26 mouse cellular contexts compared by ENCODE assay signal in genomic region chr8:108671939-108672515, GRCm38 (mm10).
DNase-seq lines count a peak whose midpoint lies in the region; ATAC-seq and TF ChIP-seq lines count a peak whose summit lies in the region.
"Had no signal": no experiment of that assay in that cellular context is flagged by ENCODE, and none has a peak within 500 bp of the region (broad histone marks: within the 10 kb centered on the region; RNA-seq: fewer than 3 reads in every experiment).

No protein-coding gene starts in this region.

- H3K4me3 ChIP-seq in limb, embryonic 14.5 days (replicated peaks; ENCODE audit: low read length): no peak overlapping the region
- H3K4me3 ChIP-seq in forebrain, postnatal 0 days (ENCODE audit: low read depth, low read length): no peak overlapping the region
- H3K4me3 ChIP-seq: embryonic facial prominence, embryonic 15.5 days; heart, embryonic 12.5 days; heart, embryonic 15.5 days; hindbrain, embryonic 10.5 days; hindbrain, embryonic 13.5 days had no signal

- TF ChIP-seq POLR2A in limb, embryonic 14.5 days (IDR thresholded peaks at IDR 0.05; ENCODE audit: borderline replicate concordance, extremely low read depth, insufficient read depth, insufficient read length): no peak

- no peak for TF ChIP-seq CTCF in forebrain, postnatal 0 days (IDR thresholded peaks at IDR 0.05; ENCODE audit: low read depth)

- no peak overlapping the region for H3K27ac ChIP-seq in limb, embryonic 14.5 days (replicated peaks; ENCODE audit: low read depth, low read length)
- no peak overlapping the region for H3K27ac ChIP-seq in forebrain, postnatal 0 days (ENCODE audit: low read depth, low read length)
- H3K27ac ChIP-seq: embryonic facial prominence, embryonic 15.5 days; heart, embryonic 15.5 days; hindbrain, embryonic 10.5 days; hindbrain, embryonic 13.5 days had no signal

- 20% methylated on average over 11 of the region's 11 CpGs for WGBS in limb, embryonic 14.5 days
- 59% methylated on average over 11 of the region's 11 CpGs for WGBS in forebrain, postnatal 0 days

- H3K4me2 ChIP-seq in limb, embryonic 14.5 days (replicated peaks; ENCODE audit: low read depth, low read length, severe bottlenecking): no peak overlapping the region
- no peak overlapping the region for H3K4me2 ChIP-seq in forebrain, postnatal 0 days (ENCODE audit: low read depth)
- H3K4me2 ChIP-seq: embryonic facial prominence, embryonic 15.5 days; heart, embryonic 12.5 days; heart, embryonic 15.5 days; hindbrain, embryonic 13.5 days had no signal

- no peaks in the 10 kb centered on the region for H3K36me3 ChIP-seq in limb, embryonic 14.5 days (ENCODE audit: control insufficient read depth, insufficient read depth, low read length)
- no peaks in the 10 kb centered on the region for H3K36me3 ChIP-seq in forebrain, postnatal 0 days (ENCODE audit: insufficient read depth)
- H3K36me3 ChIP-seq: embryonic facial prominence, embryonic 15.5 days; heart, embryonic 12.5 days; heart, embryonic 15.5 days; hindbrain, embryonic 10.5 days; hindbrain, embryonic 13.5 days had no signal

- DNase-seq in heart, adult 11 months: peak; percentile 73
- DNase-seq in heart, adult 18-20 months: no peak
- peak; percentile 85 for DNase-seq in forelimb bud, embryonic 11.5 days (ENCODE audit: low read depth, low spot score)
- peak; percentile 94 for DNase-seq in limb, embryonic 14.5 days (ENCODE audit: low spot score)
- DNase-seq in thymus, postnatal 36 days: no peak
- DNase-seq in forebrain, postnatal 0 days: no peak
- DNase-seq: adrenal gland, adult 2 months; adrenal gland, postnatal 14 days; cerebellum, adult 11-12 months; cerebellum, adult 8-10 months; cerebellum, postnatal 10 days; cerebellum, postnatal 36 days; embryo, embryonic 11 days; gastrocnemius, postnatal 10 days; gastrocnemius, postnatal 36 days; heart, postnatal 10 days; heart, postnatal 36 days had no signal

- peaks cover 41% of the 10 kb centered on the region for H3K4me1 ChIP-seq in limb, embryonic 14.5 days (ENCODE audit: control insufficient read depth, insufficient read depth, low read length)
- H3K4me1 ChIP-seq in forebrain, postnatal 0 days (ENCODE audit: insufficient read depth): no peaks in the 10 kb centered on the region
- H3K4me1 ChIP-seq: heart, embryonic 12.5 days; heart, embryonic 15.5 days had no signal

- H3K9ac ChIP-seq in limb, embryonic 14.5 days (ENCODE audit: low read depth, low read length, severe bottlenecking): no peak overlapping the region
- no peak overlapping the region for H3K9ac ChIP-seq in forebrain, postnatal 0 days
- H3K9ac ChIP-seq: embryonic facial prominence, embryonic 15.5 days; heart, embryonic 12.5 days; heart, embryonic 15.5 days; hindbrain, embryonic 13.5 days had no signal

- H3K9me3 ChIP-seq in limb, embryonic 14.5 days (ENCODE audit: control insufficient read depth, low read length): no peaks in the 10 kb centered on the region
- H3K9me3 ChIP-seq in forebrain, postnatal 0 days (ENCODE audit: low read length): no peaks in the 10 kb centered on the region
- H3K9me3 ChIP-seq: embryonic facial prominence, embryonic 15.5 days; heart, embryonic 12.5 days; heart, embryonic 15.5 days; hindbrain, embryonic 10.5 days; hindbrain, embryonic 13.5 days had no signal

- peak; percentile 89 for ATAC-seq in limb, embryonic 14.5 days (ENCODE audit: low FRiP score, low read depth)
- no peak for ATAC-seq in forebrain, postnatal 0 days
- ATAC-seq: CD4-positive, CD25-positive, alpha-beta regulatory T cell, adult 4 months; forebrain, embryonic 14.5 days; hindbrain, embryonic 16.5 days; intestine, embryonic 16.5 days had no signal

- H3K27me3 ChIP-seq in limb, embryonic 14.5 days (ENCODE audit: control insufficient read depth, insufficient read depth, low read length): no peaks in the 10 kb centered on the region
- no peaks in the 10 kb centered on the region; the same call in 1 of the 2 replicates for H3K27me3 ChIP-seq in forebrain, postnatal 0 days (ENCODE audit: insufficient read depth, low read length)
- H3K27me3 ChIP-seq: embryonic facial prominence, embryonic 15.5 days; heart, embryonic 12.5 days; heart, embryonic 15.5 days; hindbrain, embryonic 13.5 days had no signal

Comparison
In these comparisons a context has a peak if more than half of its experiments do, and no peak if none do; other contexts are left out.
1. DNase-seq: peak in heart, adult 11 months (single experiment), forelimb bud, embryonic 11.5 days (single experiment) and limb, embryonic 14.5 days (single experiment); none in heart, adult 18-20 months (0 of 2), thymus, postnatal 36 days (0 of 2) and forebrain, postnatal 0 days (single experiment).